Mouse (Mus musculus): ENCODE results near the gene Napsa.

The Napsa gene

GRCm38 (mm10) chr7:44596051-44596450 is 23.9 kb downstream of the Napsa start:
- no peak for DNase-seq (ENCODE audit: low spot score in 2 of 2)

GRCm38 (mm10) chr7:44596996-44597538 is 24.9 kb downstream of the Napsa start:
- no peak for DNase-seq (ENCODE audit: low spot score in 2 of 2)

- DNase-seq (ENCODE audit: low spot score in 2 of 2), result no peak
Observed at GRCm38 (mm10) chr7:44597666-44598065, 25.5 kb downstream of the Napsa start.

- no peak for DNase-seq (ENCODE audit: low spot score in 2 of 2)
Observed at GRCm38 (mm10) chr7:44598336-44598735, 26.2 kb downstream of the Napsa start.

- no peak for DNase-seq (ENCODE audit: low spot score in 2 of 2)
Observed at GRCm38 (mm10) chr7:44600691-44601262, 28.6 kb downstream of the Napsa start.

GRCm38 (mm10) chr7:44601646-44602045 is 29.5 kb downstream of the Napsa start:
- DNase-seq (ENCODE audit: low spot score in 2 of 2), result no peak

- peak; percentile 55 to 64 for DNase-seq (ENCODE audit: low spot score in 2 of 2)
Observed at GRCm38 (mm10) chr7:44602443-44602842, 30.3 kb downstream of the Napsa start.

GRCm38 (mm10) chr7:44603186-44603855 is 31.1 kb downstream of the Napsa start:
- DNase-seq (ENCODE audit: low spot score in 2 of 2), result no peak

GRCm38 (mm10) chr7:44604139-44604606 is 32.0 kb downstream of the Napsa start:
- DNase-seq (ENCODE audit: low spot score in 2 of 2), result no peak

GRCm38 (mm10) chr7:44604619-44605018 is 32.4 kb downstream of the Napsa start:
- DNase-seq (ENCODE audit: low spot score in 2 of 2), result no peak

GRCm38 (mm10) chr7:44605436-44605835 is 33.3 kb downstream of the Napsa start:
- no peak for DNase-seq (ENCODE audit: low spot score in 2 of 2)

GRCm38 (mm10) chr7:44606171-44606901 is 34.2 kb downstream of the Napsa start:
- DNase-seq (ENCODE audit: low spot score in 2 of 2), result peak in 1 of 2 experiments; percentile 21

GRCm38 (mm10) chr7:44612192-44612591 is 40.0 kb downstream of the Napsa start:
- no peak for DNase-seq (ENCODE audit: low spot score in 2 of 2)

GRCm38 (mm10) chr7:44614041-44614688 is 42.0 kb downstream of the Napsa start:
- no peak for DNase-seq (ENCODE audit: low spot score in 2 of 2)

- no peak for DNase-seq (ENCODE audit: low spot score in 2 of 2)
Observed at GRCm38 (mm10) chr7:44615309-44615708, 43.1 kb downstream of the Napsa start.

GRCm38 (mm10) chr7:44615987-44616386 is 43.8 kb downstream of the Napsa start:
- no peak for DNase-seq (ENCODE audit: low spot score in 2 of 2)

GRCm38 (mm10) chr7:44617059-44617458 is 44.9 kb downstream of the Napsa start:
- no peak for DNase-seq (ENCODE audit: low spot score in 2 of 2)

GRCm38 (mm10) chr7:44623714-44624542 is 51.7 kb downstream of the Napsa start:
- DNase-seq (ENCODE audit: low spot score in 2 of 2), result no peak

- no peak for DNase-seq (ENCODE audit: low spot score in 2 of 2)
Observed at GRCm38 (mm10) chr7:44624543-44624826, 52.3 kb downstream of the Napsa start.

GRCm38 (mm10) chr7:44624828-44625227 is 52.6 kb downstream of the Napsa start:
- no peak for DNase-seq (ENCODE audit: low spot score in 2 of 2)

Measured in frontal cortex, postnatal 25 days (tissue).